In genomic region chr16:95350499-95350898, GRCm38 (mm10) we compare ENCODE assay signal across 8 mouse cellular contexts.
DNase-seq lines count a peak whose midpoint lies in the region; ATAC-seq and TF ChIP-seq lines count a peak whose summit lies in the region.

No protein-coding gene starts in this region.

- peak; percentile 43 for ATAC-seq in G1E (ENCODE audit: extremely low read depth, insufficient number of reproducible peaks, low FRiP score, poor library complexity, severe bottlenecking)
- peak; percentile 69; the same call in 1 of the 2 replicates for ATAC-seq in midbrain, embryonic 11.5 days (ENCODE audit: low FRiP score)

- TF ChIP-seq CTCF in G1E (IDR thresholded peaks at IDR 0.05; ENCODE audit: low read depth, low read length) = peak; percentile 65

- no peak overlapping the region for H3K9ac ChIP-seq in midbrain, embryonic 11.5 days (ENCODE audit: low read length)

- intact Hi-C loops in heart, postnatal 25 days (cut with DNase I) = loop anchor here (5.0 kb wide), 2 partner anchors 82 to 102 kb away; no protein-coding TSS in a partner anchor

- no peaks in the 10 kb centered on the region for H3K9me3 ChIP-seq in heart, embryonic 10.5 days
- H3K9me3 ChIP-seq in G1E (replicated peaks) = no peaks in the 10 kb centered on the region
- H3K9me3 ChIP-seq in midbrain, embryonic 11.5 days (ENCODE audit: control insufficient read depth, low read length) = no peaks in the 10 kb centered on the region

- no peaks in the 10 kb centered on the region for H3K36me3 ChIP-seq in heart, embryonic 10.5 days
- no peaks in the 10 kb centered on the region for H3K36me3 ChIP-seq in G1E (replicated peaks)
- no peaks in the 10 kb centered on the region for H3K36me3 ChIP-seq in midbrain, embryonic 11.5 days (ENCODE audit: control insufficient read depth, insufficient read depth, low read length)

- H3K4me2 ChIP-seq in midbrain, embryonic 11.5 days = no peak overlapping the region

- DNase-seq in heart, embryonic 10.5 days (ENCODE audit: low spot score) = peak; percentile 82
- no peak for DNase-seq in heart, postnatal 25 days (ENCODE audit: low spot score)
- peak; percentile 59 for DNase-seq in G1E (ENCODE audit: low spot score)
- DNase-seq in cerebellum, adult 9-11 months = peak; percentile 16
- peak; percentile 58 for DNase-seq in gastrocnemius, postnatal 10 days
- peak; percentile 67 to 70 for DNase-seq in layer of hippocampus, postnatal 10 days (ENCODE audit: low spot score in 2 of 2)
- DNase-seq in midbrain, embryonic 11.5 days (ENCODE audit: low spot score, missing footprints) = peak; percentile 91
- peak; percentile 60 for DNase-seq in thymus, postnatal 14 days

- H3K4me1 ChIP-seq in heart, embryonic 10.5 days = peaks cover 72% of the 10 kb centered on the region
- peaks cover 76% of the 10 kb centered on the region for H3K4me1 ChIP-seq in G1E (ENCODE audit: insufficient read depth, low read depth, low read length)
- H3K4me1 ChIP-seq in midbrain, embryonic 11.5 days (ENCODE audit: control insufficient read depth, insufficient read depth, low read length) = no peaks in the 10 kb centered on the region

- no peak overlapping the region for H3K27ac ChIP-seq in heart, embryonic 10.5 days
- H3K27ac ChIP-seq in midbrain, embryonic 11.5 days (ENCODE audit: low read depth, low read length) = no peak overlapping the region

- H3K4me3 ChIP-seq in heart, embryonic 10.5 days = no peak overlapping the region
- H3K4me3 ChIP-seq in G1E (ENCODE audit: low read depth, low read length) = no peak overlapping the region
- H3K4me3 ChIP-seq in midbrain, embryonic 11.5 days (ENCODE audit: low read depth, low read length) = no peak overlapping the region

- 29% methylated on average over 3 of the region's 3 CpGs for WGBS in heart, embryonic 10.5 days
- WGBS in midbrain, embryonic 11.5 days = 23% methylated on average over 3 of the region's 3 CpGs

- H3K27me3 ChIP-seq in heart, embryonic 10.5 days (ENCODE audit: insufficient read depth, poor library complexity, severe bottlenecking) = no peaks in the 10 kb centered on the region
- H3K27me3 ChIP-seq in G1E (ENCODE audit: insufficient read depth, low read length) = no peaks in the 10 kb centered on the region
- no peaks in the 10 kb centered on the region for H3K27me3 ChIP-seq in midbrain, embryonic 11.5 days (ENCODE audit: control insufficient read depth, insufficient read depth, low read length)
